Mouse (Mus musculus): ENCODE results near the gene Cog7.

- TF ChIP-seq CTCF (IDR thresholded peaks at IDR 0.05; ENCODE audit: low read depth) = no peak
- TF ChIP-seq EP300 (optimal IDR thresholded peaks at IDR 0.05) = no peak
Observed at GRCm38 (mm10) chr7:121913944-121914343, 67.6 kb downstream of the Cog7 start.

Measured in stomach, postnatal 0 days (tissue).